Mouse (Mus musculus): ENCODE measurements at regions not wholly inside any gene's neighbourhood (a gene's known extent, or its start where the extent isn't known, plus 50 kb on each side); places are given as distances from the start of the nearest gene placed in this dataset.

DNA sequence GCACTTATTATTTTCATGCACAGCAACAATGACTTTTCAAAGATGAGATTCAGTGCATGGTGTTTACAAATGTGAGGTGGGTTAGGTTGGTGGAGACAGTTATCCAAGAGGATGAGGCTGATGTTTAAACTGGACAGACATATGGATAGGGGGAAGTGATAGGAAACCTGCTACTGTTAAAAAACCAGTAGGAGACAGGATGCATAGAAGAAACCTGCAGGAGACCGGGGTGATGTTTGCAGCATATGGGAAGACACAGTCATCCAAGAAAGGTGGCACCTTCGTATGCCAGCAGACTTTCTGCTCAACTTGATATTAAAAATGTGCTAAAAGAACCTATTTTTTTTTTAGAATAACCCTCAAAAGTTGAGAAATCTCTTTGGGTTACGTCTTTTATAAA is 809.9 kb upstream of the Gm5150 start:
- no peak for DNase-seq

DNA sequence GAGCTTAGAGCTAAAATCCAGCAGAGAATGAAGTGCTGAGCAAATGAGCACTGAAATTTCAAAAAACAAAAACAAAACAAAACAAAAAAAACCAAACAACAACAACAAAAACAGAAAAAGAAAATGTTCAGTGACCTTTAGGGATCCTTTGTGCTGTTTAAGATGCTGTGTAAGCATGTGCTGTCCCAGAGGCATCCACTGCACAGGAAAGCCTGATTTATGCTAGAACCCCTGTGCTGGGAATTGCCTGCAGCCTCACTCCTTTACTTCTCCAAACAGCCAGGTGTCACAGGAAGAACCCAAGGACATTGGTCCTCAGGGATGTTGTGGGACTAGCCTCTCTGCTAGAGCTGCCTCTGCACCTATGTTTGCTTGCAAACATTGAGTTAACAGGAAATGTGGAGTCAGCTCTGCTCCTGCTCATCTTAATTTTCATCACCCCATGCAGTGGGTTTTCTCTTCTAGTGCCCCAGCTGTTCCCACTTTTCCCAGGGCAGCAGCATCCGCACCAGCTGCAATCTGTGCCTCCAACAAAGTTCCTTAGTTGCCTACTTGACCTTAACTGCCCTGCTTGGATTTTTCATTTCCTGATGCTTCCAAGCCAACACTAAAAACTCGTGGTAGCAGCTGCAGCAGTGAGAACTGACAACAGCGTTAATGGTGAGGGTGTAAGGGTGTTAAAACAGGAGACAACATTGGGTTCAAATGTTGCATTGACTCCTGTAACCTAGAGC is 804.8 kb upstream of the Gm5150 start:
- DNase-seq: no peak

DNA sequence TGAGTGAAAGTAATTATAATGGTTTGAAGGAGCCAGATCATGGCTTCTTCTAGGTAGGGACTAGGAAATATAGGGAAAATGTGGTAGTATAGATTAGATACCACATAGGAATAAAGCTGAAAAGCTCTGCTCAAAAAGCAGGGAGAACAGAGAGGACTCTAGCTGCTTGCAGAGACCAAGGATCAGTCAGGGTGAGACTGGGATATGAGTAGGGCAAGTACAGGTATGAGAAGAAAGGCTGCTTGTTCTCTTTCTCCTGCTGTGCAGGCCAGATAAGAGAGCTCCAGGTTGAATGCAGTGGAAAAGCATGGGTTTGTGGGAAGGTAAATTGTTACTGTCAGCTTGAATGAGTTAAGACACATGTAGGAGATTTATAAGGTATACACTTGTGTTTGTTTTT is 797.4 kb upstream of the Gm5150 start:
- no peak for DNase-seq

Measured in kidney, postnatal 4 days (tissue).